Mouse (Mus musculus): Measurements from ENCODE around the gene Aplnr.
A peak's percentile ranks its signal among the peaks of the same experiment; 100 is the strongest.

Gene Aplnr

DNA sequence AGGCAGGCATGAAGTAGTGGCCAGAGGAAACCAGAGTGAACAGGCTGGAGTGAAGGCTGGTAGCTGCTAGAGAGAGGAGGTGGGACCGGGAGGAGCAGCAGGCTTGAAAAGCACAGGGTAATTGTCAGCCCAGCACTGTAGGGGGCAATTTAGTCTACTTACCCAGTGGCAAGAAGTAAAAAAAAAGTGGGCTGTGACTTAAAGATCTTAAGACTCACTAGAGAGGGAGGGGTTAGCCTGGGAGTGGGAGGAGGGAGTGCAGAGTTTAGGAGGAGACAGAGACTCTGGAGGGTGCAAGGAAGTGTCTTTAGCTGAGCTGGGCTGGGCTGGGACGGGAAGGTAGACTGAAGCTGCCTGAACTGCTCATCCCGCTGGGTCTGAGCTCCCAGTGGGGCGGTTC, at the start of gene Aplnr:
Gene Aplnr (plus strand): TSS at position 137 of the 400 bp plus-strand sequence.
- peak in 1 of 2 experiments; percentile 80 for DNase-seq (ENCODE audit: low spot score in 2 of 2)

DNA sequence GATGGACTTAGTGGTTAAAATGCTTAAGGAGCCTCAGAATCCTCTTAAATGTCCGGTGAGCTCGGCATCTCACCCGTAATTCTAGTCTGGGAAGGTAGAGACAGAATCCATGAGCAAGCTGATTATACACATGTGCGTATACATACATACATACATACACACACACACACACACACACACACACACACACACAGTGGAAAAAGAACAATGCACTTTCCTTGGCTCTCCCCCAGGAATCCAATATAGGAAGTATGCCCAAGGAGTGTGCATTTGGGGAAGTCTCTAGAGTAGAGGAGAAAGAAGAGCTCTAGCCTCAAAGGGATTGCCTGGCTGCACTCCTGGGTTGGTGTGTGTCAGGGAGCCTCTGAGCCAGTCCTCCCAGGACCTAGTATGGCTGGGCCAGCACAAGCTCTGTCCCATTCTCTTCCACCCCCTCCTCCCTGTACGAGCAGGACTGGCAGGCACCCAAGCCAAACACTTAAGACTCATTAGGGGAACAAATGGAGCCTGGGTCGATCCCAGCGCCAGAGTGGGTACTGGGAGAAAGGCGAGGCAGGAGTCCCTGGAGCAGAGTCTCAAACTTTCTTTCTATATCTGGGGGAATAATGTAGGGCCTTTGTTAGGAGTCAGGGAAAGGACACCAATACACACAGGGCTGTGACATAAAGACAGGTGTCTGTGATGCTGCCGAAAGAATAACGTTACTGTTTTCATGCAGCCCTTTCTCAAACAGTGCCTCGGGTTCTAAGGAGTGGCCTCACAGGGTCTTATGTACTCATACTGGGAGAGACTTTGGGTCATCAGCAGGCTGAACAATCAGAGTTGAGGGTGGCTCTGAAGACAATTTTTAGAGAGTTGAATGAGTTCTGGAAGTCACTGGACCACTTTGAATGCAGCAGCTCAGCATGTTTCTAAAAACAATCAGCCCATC, 47.0 kb upstream of the Aplnr start:
- DNase-seq (ENCODE audit: low spot score in 2 of 2), result peak; percentile 18 to 44

DNA sequence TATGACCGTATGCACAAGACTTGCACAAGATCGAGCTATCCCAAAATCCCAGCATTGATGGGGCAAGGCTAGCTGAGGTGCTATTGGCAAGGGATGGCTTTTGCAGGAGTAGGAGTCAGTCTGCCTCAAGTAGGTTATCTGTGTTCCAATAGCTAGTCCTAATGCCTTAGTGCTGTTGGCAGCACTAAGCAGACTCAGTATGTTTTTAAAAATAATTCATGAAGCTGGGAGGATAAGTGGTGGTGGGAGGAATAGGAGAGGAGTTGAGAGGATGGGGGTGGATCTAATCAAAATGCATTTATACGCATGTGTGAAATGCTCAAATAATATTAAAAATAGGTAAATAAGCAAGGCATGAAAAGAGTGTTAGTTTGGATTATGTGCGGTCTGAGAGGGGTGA, 44.7 kb upstream of the Aplnr start:
- DNase-seq (ENCODE audit: low spot score in 2 of 2), result no peak

DNA sequence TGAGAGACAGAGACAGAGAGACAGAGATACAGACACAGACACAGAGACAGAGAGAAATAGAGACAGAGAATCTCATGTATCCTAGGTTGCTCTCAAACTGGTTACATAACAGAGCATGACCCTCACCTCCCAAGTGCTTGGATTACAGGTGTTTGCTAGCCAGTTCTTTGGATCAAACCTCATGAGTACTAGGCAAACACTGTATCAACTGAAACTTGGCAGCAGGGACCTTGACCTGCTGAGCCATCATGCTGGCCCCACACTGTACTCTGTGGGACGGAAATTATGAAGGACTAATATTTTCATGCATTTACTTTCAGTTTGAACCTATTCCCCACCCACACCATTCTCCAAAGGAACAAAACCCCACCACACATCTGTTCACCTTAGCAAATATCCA, 42.6 kb upstream of the Aplnr start:
- DNase-seq (ENCODE audit: low spot score in 2 of 2), result no peak

DNA sequence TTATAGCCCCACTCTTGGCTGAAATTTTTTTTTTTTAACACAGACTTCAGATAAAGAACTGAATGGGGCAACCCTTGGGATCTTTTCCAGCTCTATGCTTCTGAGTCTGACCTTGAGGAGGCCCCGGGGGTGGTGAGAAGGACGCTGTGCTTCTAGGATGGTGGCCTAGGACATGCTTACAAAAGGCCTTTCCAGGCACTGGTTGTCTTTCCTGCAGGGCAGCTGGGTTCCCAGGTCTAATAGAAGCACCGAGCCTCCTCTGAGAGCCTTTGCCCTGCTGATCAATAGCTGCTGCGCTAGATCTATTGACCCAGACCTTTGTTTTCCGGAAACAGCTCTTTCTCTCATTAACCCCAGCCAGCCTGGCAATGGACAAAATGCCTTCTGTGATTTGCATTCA, 40.1 kb upstream of the Aplnr start:
- DNase-seq (ENCODE audit: low spot score in 2 of 2), result no peak

DNA sequence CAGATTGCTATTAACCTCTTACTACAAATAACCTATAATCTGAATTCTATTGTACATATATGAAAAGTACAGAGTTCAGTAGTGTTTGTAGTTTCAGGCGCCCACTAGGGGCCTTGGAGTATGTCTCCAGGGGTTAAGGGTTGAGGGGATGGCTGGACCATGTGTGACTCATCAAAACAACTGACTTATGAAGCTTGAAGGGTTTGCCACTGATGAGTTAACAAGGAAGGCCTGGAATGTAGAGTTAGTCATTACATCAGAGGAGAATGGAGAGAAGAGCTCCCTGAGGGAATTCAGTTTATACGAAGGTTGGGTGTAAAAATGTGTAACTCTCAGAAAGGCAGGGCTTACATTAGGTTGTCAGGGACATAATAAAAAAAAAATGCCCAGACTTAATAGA, 38.0 kb upstream of the Aplnr start:
- DNase-seq (ENCODE audit: low spot score in 2 of 2), result no peak

DNA sequence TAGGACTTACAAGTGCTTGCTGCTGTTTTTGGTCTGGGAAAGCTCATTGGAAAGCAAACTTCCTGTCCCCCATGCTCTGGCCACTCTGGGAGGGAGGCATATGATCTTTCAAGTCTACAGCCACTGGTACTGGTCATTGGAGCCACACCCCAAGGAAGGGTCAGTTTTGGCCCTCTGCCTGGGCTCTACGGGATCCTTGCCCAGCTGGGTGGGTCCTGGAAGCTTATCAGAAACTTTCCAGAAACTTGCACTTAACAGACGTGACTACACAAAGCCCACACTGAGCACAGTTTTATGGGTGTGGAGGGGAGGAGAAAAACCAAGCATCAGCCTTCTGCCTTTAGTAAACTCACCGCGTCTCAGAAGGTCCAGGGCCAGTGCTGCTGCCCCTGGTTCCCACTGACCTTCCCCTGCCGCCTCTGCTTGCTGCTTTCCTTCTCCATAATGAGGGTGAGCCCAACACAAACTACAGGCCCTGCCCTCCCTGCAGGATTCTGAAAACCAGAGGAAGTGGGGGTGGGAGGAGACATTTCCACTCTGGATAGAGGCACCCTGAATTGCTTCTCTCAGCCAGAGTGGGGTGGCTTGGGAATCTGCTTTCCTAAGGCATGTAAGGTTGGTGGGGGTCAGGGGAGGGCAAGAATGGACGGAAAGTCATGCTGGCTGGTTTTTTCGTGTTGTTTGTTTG, 37.1 kb upstream of the Aplnr start:
- DNase-seq (ENCODE audit: low spot score in 2 of 2), result peak; percentile 89 to 91

DNA sequence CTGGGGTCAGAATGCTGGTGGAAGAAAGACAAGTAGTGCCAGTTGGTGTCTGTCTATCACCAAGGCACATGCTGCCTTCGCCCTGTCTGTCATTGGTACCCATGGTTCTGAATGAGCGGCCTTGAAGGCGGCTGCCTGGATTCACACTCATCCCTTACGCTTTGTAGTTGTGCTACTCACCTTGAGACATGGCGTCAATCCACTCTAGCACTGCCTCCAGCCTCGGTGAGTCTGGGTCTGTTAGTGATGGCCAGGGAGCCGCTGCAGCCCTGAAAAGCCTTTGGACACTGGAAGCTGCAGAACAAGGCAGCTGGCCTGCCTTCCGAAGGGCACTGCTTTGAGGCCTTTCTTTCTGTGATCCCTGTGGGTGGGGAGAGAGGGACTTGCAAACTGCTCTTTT, 32.8 kb upstream of the Aplnr start:
- DNase-seq (ENCODE audit: low spot score in 2 of 2), result no peak

DNA sequence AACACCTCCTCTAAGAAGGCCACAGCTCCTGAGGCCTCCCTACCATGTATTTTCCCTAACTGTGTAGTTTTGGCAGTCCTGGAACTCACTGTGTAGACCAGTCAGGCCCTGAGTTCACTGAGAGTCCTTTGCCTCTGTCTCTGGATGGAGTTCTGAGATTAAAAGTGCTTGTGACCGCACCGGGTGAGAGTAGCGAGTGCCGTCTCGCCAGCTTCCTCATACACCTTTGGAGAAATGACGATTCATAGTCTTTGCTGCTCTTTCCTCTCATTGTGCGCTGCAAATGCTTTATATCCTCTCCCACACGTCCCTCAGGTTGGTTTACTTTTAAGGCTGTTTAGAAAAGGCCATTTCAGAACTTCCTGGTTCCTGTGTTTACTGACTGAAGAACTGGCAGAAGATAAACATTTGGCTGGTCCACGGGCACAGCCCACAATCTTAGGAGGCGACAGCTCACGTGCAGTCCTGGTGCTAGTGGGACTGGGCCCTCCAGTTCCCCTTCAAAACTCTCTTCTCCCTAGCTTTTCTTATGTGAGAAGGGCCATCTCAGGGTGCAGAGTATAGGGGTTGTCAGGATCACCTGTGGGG, 30.5 kb upstream of the Aplnr start:
- no peak for DNase-seq (ENCODE audit: low spot score in 2 of 2)

DNA sequence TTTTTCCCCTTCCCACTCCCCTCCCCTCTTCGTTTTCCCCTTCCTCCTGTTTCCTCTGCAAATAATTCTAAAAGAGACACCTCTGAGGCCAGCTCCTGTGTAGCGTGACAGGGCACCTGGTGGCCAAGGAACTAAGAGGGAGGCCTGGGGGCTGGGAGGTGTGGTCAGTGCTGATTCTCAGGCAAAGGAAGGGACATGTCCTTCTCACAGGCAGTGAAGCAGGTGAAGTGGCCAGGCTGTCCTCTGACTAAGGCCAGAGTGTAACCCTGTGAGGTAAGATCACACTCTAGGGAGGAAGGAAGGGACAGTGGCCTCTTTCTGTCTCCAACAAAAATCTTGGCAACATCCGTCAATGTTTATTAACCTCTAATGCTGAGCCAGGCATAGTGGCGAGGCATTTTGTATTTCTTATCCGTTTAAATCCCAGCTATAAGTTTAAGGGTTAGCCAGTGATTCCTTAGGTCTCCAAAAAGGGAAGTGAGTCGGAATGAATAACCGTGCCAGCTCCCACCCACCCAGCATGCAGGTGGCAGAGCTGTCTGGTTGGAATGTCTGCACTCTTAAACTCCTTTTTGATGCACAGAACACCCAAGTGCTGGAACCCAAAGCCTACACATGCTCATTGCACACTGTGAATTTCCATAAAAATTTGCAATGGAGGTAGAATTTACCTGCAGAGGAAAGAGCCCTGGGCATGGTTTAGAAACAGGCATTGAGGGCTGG, 29.8 kb upstream of the Aplnr start:
- DNase-seq (ENCODE audit: low spot score in 2 of 2), result no peak

DNA sequence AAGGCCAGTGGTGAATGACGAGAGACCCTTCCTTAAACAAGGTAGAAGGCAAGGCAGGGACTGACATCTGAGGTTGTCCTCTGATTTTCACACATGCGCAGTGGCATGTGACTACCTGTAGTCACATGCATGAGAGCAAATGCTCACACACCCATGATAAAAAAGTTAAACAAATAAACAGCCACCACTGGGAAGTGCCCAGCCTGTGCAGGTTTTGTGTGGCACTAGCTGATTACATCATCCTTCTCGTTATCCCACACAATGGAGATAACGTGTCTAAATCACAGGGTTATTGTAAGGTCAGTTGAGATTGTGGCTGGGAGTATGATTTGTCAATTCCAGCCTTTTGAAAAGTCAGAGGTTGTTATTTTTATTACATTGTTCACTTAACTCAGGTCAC, 29.1 kb upstream of the Aplnr start:
- no peak for DNase-seq (ENCODE audit: low spot score in 2 of 2)

DNA sequence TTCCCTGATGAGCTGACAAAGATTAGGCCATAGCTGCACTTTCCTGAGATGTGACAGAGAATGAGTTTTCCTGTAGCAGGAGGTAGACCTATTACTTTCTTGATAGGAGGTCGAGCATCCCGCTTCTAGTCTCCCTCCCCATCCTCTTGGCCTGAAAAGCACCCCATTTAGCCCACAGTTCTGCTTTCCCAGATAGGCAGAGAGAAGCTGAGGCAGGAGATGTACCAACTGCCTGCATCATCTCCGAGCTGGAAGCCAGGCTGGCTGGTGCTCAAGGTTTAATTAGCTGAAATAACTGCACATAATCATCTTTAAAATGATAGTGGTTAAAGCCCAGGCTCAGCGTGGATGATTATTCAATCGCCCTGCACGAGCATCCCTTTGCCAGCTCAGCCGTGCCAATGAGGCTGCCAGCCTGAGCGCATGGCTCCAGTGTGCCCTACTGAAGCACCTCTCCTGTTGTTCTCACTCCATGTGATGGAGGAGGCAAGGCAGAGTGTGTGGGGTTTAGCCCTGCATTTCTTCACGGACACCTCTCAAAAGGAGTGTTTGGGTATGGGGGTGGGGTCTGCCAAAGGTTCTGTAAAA, 25.6 kb upstream of the Aplnr start:
- no peak for DNase-seq (ENCODE audit: low spot score in 2 of 2)

DNA sequence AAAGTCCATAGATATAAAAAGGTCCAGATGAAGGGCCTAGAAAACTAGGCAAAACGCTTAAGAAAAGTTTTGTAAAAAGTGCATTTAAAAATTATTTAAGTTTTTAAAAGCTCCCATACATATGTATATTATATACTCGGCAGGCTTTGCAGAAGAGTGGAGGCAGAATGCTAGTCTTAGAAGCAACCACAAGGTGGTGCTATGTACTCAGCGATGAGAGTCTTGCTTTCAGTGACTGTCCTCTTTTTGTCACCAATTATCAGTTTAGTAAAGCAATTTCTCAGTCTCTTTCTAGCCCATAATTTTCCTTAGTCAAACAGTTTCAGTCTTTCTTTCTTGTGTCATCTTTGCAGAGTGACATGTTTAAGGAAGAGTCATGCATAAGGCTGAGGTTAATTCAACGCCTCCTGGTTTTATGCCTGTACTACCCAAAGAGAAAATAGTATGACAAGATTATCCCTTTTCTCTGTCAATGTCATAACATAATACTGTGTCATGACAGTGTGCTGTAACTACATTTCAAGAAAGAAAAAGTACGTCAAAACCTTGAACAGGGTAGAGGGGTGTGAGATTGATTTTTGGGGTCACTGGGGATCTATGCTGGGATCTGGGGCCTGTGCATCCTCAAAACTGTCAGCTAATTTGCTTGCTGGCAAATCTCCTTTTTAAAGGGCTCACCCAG, 12.7 kb upstream of the Aplnr start:
- peak in 1 of 2 experiments; percentile 44 for DNase-seq (ENCODE audit: low spot score in 2 of 2)

DNA sequence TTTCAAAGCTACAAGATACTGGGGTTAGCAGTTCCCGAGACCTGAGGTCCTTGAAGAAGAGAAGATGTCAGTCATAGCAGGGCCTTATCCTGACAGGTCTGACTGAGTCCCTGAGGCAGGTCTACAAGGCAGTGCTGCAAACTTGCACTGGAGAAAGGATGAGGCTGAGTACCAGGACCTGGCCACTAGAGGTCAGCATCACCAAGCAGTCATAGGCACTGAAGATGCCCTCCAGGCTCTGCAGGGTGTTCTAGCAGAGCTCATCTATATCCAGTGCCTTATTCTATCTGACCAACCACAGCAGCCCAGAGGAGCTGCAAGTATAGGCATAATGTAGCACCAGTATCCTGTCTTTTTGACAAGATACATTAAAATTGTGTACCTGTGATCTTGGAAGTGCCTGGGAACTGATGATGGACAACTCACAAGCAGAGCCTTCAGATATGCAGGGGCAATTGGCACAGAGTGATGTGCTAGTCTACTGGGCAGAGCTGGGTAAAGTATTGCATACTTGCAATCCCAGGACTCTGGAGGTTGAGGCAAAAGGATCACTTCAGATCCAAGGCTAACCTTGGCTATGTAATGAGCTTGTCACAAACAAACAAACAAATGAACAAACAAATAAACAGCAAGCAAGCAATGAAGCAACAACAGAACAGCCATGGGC, 12.0 kb upstream of the Aplnr start:
- peak; percentile 63 to 69 for DNase-seq (ENCODE audit: low spot score in 2 of 2)

DNA sequence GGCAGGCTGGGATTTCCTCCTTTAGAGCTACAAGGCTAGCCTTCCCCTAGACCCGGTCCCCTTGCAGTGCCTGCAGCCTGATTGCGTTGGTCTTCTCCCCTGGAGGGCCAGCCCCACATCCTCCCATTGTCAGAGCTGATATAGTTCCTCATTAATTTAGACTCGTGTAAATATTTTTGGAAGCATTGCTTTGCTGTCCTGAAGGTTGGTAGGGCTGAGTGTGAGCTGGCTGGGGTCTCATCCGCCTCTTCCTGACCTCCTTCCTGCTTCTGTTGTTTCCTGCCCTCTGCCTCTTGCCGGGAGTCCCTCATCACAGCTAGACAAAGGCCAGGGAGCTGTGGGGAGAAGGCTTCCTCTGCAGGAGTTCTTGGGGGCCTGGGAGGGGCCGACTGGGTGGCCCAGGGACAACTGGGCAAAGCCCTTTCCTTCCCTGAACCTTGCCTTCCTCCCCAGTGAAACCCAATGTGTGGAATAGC, 6.5 kb upstream of the Aplnr start:
- DNase-seq (ENCODE audit: low spot score in 2 of 2), result peak; percentile 64 to 90

DNA sequence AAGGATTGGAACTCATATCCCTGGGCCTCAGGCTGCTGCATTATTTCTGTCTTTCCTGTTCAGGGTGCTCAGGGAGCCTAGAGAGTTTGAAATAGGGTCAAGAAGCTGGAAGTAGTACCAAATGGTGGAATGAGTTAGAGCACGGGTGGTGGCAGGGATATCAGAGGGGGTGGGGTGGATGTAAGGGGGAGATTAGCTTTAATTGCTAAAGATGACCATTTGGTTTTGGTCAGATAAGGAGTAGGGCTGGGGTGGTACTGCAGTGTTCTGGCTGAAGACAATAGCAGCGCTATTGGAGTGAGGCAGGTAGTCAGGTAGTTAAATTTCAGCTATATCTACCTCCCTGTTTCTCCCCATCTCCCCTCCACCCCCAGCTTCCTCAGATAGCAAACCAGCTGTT, 4.8 kb upstream of the Aplnr start:
- DNase-seq (ENCODE audit: low spot score in 2 of 2), result no peak

DNA sequence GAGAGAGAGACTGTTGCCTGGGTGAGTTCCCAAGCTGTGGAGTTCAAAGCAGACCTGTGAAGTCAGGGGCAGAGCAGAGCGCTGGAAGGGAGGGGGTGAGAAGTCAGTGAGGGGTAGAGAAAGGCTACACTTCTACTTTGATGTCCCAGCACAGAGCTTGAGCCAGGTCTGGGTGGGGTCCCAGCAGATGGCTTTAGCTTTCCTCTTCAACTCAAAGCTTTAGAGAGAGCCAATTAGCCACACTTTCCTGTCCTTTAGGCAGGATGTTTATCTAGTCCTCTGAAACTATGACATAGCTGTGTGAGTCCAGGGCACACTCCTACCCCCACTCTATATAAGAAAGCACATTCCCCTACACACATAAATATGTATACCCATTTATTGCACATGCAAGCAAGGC, 4.3 kb upstream of the Aplnr start:
- DNase-seq (ENCODE audit: low spot score in 2 of 2), result peak in 1 of 2 experiments; percentile 70

DNA sequence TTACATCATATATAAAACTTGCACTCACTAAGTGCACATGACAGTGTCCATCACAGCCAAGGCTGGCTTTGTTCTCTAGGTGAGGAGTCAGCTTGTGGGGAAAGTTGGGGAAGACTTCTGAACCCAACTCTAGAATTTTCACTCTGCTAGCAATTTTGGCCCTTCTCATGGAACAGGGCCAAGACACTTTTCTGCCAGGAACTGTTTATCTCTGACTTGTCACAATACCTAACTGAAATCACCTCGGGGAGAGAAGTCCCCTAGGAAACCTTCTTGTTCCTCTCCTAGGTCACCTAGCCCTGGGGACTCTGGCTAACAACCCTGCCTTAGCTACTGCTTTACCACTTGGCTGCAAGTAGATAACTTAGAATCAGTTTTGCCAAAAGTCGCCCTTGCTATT, 3.8 kb upstream of the Aplnr start:
- no peak for DNase-seq (ENCODE audit: low spot score in 2 of 2)

DNA sequence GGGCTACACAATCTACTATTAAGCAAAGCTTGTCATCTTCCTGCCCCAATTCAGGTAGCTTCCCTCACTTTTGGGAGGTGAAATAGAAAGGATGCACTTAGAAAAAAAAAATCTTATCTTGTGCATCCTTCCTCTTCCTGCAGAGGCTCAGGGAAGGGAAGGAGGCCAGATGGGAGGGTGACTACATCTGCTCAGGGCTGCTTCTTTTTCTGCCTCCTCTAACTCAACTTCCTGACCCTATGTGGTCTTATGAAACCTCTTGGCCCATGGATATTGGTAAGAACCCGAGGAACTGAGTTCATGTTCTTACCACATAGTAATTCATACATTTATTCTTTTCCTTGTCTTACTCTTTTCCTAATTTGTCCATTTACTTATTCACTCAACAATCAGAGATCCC, 926 bp upstream of the Aplnr start:
- peak in 1 of 2 experiments; percentile 55 for DNase-seq (ENCODE audit: low spot score in 2 of 2)

DNA sequence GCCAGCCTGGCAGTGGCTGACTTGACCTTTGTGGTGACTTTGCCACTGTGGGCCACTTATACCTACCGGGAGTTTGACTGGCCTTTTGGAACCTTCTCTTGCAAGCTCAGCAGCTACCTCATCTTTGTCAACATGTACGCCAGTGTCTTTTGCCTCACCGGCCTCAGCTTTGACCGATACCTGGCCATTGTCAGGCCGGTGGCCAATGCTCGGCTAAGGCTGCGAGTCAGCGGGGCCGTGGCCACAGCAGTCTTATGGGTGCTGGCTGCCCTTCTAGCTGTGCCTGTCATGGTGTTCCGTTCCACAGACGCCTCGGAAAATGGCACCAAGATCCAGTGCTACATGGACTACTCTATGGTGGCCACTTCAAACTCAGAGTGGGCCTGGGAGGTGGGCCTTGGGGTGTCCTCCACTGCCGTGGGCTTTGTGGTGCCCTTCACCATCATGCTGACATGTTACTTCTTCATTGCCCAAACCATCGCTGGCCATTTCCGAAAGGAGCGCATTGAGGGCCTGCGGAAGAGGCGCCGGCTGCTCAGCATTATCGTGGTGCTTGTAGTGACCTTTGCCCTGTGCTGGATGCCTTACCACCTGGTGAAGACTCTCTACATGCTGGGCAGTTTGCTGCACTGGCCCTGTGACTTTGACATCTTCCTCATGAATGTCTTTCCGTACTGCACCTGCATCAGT, 951 bp downstream of the Aplnr start:
- no peak for DNase-seq (ENCODE audit: low spot score in 2 of 2)
